Mouse (Mus musculus) stomach, postnatal 0 days (tissue): ENCODE data around the gene Mrgpra2b. TPM values are rescaled to one million over a fixed set of nuclear protein-coding genes. Genes with fewer than 3 reads are reported as not detected.
A peak's percentile ranks its signal among the peaks of the same experiment; 100 is the strongest.
"Not testable (repeated sequence)": the region's sequence is repeated elsewhere in the genome, so short reads cannot be mapped to it uniquely, and the experiment has no call there.

Source experiments
- ATAC-seq: fragments of 200-750 bp; cut with Nextera tagmentation; 2 replicates; pipeline ENCODE4 v1.8.0; 2017; ENCODE audit not compliant: low FRiP score, low TSS enrichment
- DNase-seq: peaks from one replicate; pipeline ENCODE4 v3.0.0-alpha.2; 2016; ENCODE audit warnings: low spot score
- H3K27ac ChIP-seq: fragments of 300-500 bp; sonication (generic); replicated peaks from 2 replicates; pipeline ENCODE4 v1.5.1; 2014; ENCODE audit warnings: mild to moderate bottlenecking, control low read depth
- H3K27me3 ChIP-seq: fragments of 300-500 bp; sonication (generic); 2 replicates; pipeline ENCODE4 v1.6.1; 2014; ENCODE audit warnings: low read length; ENCODE audit not compliant: control insufficient read depth, insufficient read depth
- H3K36me3 ChIP-seq: fragments of 300-500 bp; sonication (generic); 2 replicates; pipeline ENCODE4 v1.6.1; 2014; ENCODE audit warnings: low read length, mixed read lengths; ENCODE audit not compliant: control insufficient read depth, insufficient read depth
- H3K4me1 ChIP-seq: fragments of 300-500 bp; sonication (generic); replicated peaks from 2 replicates; pipeline ENCODE4 v1.6.1; 2014; ENCODE audit warnings: antibody characterized with exemption; ENCODE audit not compliant: control insufficient read depth, insufficient read depth
- H3K4me2 ChIP-seq: fragments of 300-500 bp; sonication (generic); replicated peaks from 2 replicates; pipeline ENCODE4 v1.6.1; 2014; ENCODE audit warnings: low read depth, mild to moderate bottlenecking, control low read depth, moderate library complexity
- H3K4me3 ChIP-seq: fragments of 300-500 bp; sonication (generic); 2 replicates; pipeline ENCODE4 v1.5.1; 2014; ENCODE audit warnings: low read depth, low read length, control low read depth
- H3K9ac ChIP-seq: fragments of 300-500 bp; sonication (generic); 2 replicates; pipeline ENCODE4 v1.6.1; 2014; ENCODE audit warnings: mild to moderate bottlenecking, low read length, control low read depth, mixed read lengths
- H3K9me3 ChIP-seq: fragments of 300-500 bp; sonication (generic); 2 replicates; pipeline ENCODE4 v1.6.1; 2016; ENCODE audit warnings: low read length; ENCODE audit not compliant: control insufficient read depth
- CTCF ChIP-seq: IDR thresholded peaks from 2 replicates; pipeline ENCODE4 v1.5.1; 2016; ENCODE audit warnings: antibody characterized with exemption, low read depth, mild to moderate bottlenecking, moderate library complexity
- WGBS: fragments of 180-500 bp; shearing (Covaris S2); extraction: QIAGEN DNeasy Blood & Tissue Kit; methylation state at CpG from one replicate; pipeline ENCODE4 v1.1.7; 2014; 5-methylcytosine and 5-hydroxymethylcytosine counted together
- polyA plus RNA-seq: library from polyadenylated mRNA; unstranded; fragments of >200 nt; fragmentation: Nextera tagmentation; extraction: Ambion mirVana; gene quantifications from 2 replicates; pipeline ENCODE4 v1.2.1, GENCODE M21; 2015

The Mrgpra2b gene
- polyA plus RNA-seq, 1 experiment from 2014 or later, result not detected

- not testable (repeated sequence) for DNase-seq
- WGBS, result 16% methylated on average over 1 of the region's 3 CpGs
Observed at GRCm38 (mm10) chr7:47473904-47474303, 54.8 kb downstream of the Mrgpra2b start.

GRCm38 (mm10) chr7:47465278-47465981 lies 63.2 kb downstream of the Mrgpra2b start:
- H3K27ac ChIP-seq, DNase-seq, H3K36me3 ChIP-seq, H3K27me3 ChIP-seq, H3K4me1 ChIP-seq, H3K9ac ChIP-seq, H3K4me2 ChIP-seq, H3K4me3 ChIP-seq, ATAC-seq, H3K9me3 ChIP-seq: not testable (repeated sequence)

More at GRCm38 (mm10) chr7:47473904-47474303, 54.8 kb downstream of the Mrgpra2b start:
- H3K4me1 ChIP-seq, ATAC-seq, H3K36me3 ChIP-seq, H3K27ac ChIP-seq, H3K27me3 ChIP-seq, H3K4me3 ChIP-seq, H3K4me2 ChIP-seq, H3K9ac ChIP-seq, H3K9me3 ChIP-seq: not testable (repeated sequence)
- TF ChIP-seq CTCF, result peak; percentile 18; the same call in 1 of the 2 replicates

- H3K4me2 ChIP-seq, H3K4me1 ChIP-seq, H3K4me3 ChIP-seq, H3K9me3 ChIP-seq, H3K27me3 ChIP-seq, H3K9ac ChIP-seq, DNase-seq, H3K27ac ChIP-seq, H3K36me3 ChIP-seq, ATAC-seq: not testable (repeated sequence)
- no CpG with 5 or more reads among the region's 1 CpGs for WGBS
Observed at GRCm38 (mm10) chr7:47452015-47452414, 76.6 kb downstream of the Mrgpra2b start, which contains the start of gene Mrgpra2a. TSS of gene Mrgpra2a (minus strand) at chr7:47452139.

GRCm38 (mm10) chr7:47445729-47446128 lies 82.9 kb downstream of the Mrgpra2b start:
- not testable (repeated sequence) for H3K27me3 ChIP-seq, H3K36me3 ChIP-seq, DNase-seq, H3K4me1 ChIP-seq, ATAC-seq, H3K9ac ChIP-seq, H3K9me3 ChIP-seq, H3K4me3 ChIP-seq, H3K27ac ChIP-seq, H3K4me2 ChIP-seq

- not testable (repeated sequence) for H3K9ac ChIP-seq, H3K27me3 ChIP-seq, H3K4me2 ChIP-seq, H3K9me3 ChIP-seq, H3K4me3 ChIP-seq, DNase-seq, H3K4me1 ChIP-seq, H3K36me3 ChIP-seq, H3K27ac ChIP-seq, ATAC-seq
- WGBS, result 33% methylated on average over 1 of the region's 2 CpGs
Observed at GRCm38 (mm10) chr7:47436463-47436862, 92.2 kb downstream of the Mrgpra2b start.

- ATAC-seq, H3K4me1 ChIP-seq, H3K36me3 ChIP-seq, H3K4me3 ChIP-seq, H3K27ac ChIP-seq, H3K27me3 ChIP-seq, DNase-seq, H3K4me2 ChIP-seq, H3K9me3 ChIP-seq, H3K9ac ChIP-seq: not testable (repeated sequence)
Observed at GRCm38 (mm10) chr7:47427815-47428508, 100.7 kb downstream of the Mrgpra2b start.

Other genes with a start within 250 kb of the Mrgpra2b start
- gene Mrgpra1, start 174.6 kb downstream of the Mrgpra2b start, polyA plus RNA-seq, result not detected in 2 replicates
- gene Mrgpra2a, start 76.7 kb downstream of the Mrgpra2b start, polyA plus RNA-seq, result not detected in 2 replicates
- gene Mrgpra3, start 72.5 kb upstream of the Mrgpra2b start, polyA plus RNA-seq, result not detected in 2 replicates